In genomic region chr2:83718341-83718740, GRCm38 (mm10) we compare ENCODE assay signal across 32 mouse cellular contexts.
"Had no signal": no experiment of that assay in that cellular context is flagged by ENCODE, and none has a peak within 500 bp of the region (broad histone marks: within the 10 kb centered on the region; RNA-seq: fewer than 3 reads in every experiment).

No protein-coding gene starts in this region.

- H3K9ac ChIP-seq: limb, embryonic 12.5 days; limb, embryonic 13.5 days; limb, embryonic 15.5 days; liver, embryonic 12.5 days; liver, embryonic 13.5 days; liver, embryonic 14.5 days; liver, embryonic 15.5 days; liver, postnatal 0 days; lung, embryonic 14.5 days; lung, embryonic 15.5 days; midbrain, embryonic 12.5 days; midbrain, embryonic 13.5 days; midbrain, embryonic 15.5 days; neural tube, embryonic 12.5 days; neural tube, embryonic 13.5 days had no signal

- ATAC-seq: liver, embryonic 12.5 days; liver, postnatal 0 days; lung, postnatal 0 days; midbrain, embryonic 13.5 days; midbrain, embryonic 15.5 days; midbrain, embryonic 16.5 days had no signal

- H3K27ac ChIP-seq: limb, embryonic 10.5 days; limb, embryonic 12.5 days; limb, embryonic 13.5 days; limb, embryonic 15.5 days; liver, embryonic 12.5 days; liver, embryonic 13.5 days; liver, embryonic 14.5 days; liver, embryonic 15.5 days; lung, embryonic 15.5 days; macrophage; midbrain, embryonic 10.5 days; midbrain, embryonic 12.5 days; midbrain, embryonic 13.5 days; midbrain, embryonic 15.5 days; neural tube, embryonic 12.5 days; neural tube, embryonic 13.5 days had no signal

- DNase-seq: left cerebral cortex, postnatal 4 days; liver; liver, embryonic 13.5 days; liver, postnatal 0 days; lung, adult 18-20 months; lung, adult 2 months; lung, embryonic 14.5 days; lung, postnatal 10 days; lung, postnatal 14 days; lung, postnatal 36 days; lung, postnatal 4 days had no signal

- H3K4me2 ChIP-seq: limb, embryonic 12.5 days; limb, embryonic 13.5 days; limb, embryonic 15.5 days; liver, embryonic 11.5 days; liver, embryonic 12.5 days; liver, embryonic 13.5 days; liver, embryonic 15.5 days; lung, embryonic 14.5 days; lung, embryonic 15.5 days; midbrain, embryonic 11.5 days; midbrain, embryonic 12.5 days; midbrain, embryonic 13.5 days; midbrain, embryonic 15.5 days; neural tube, embryonic 12.5 days; neural tube, embryonic 13.5 days had no signal

- H3K4me3 ChIP-seq: limb, embryonic 10.5 days; limb, embryonic 12.5 days; limb, embryonic 13.5 days; limb, embryonic 15.5 days; liver, embryonic 12.5 days; liver, embryonic 13.5 days; liver, embryonic 15.5 days; lung, embryonic 15.5 days; megakaryocyte, embryonic 14.5 days; midbrain, embryonic 10.5 days; midbrain, embryonic 12.5 days; midbrain, embryonic 13.5 days; midbrain, embryonic 15.5 days; myocyte; neural tube, embryonic 12.5 days; neural tube, embryonic 13.5 days had no signal

- H3K9me3 ChIP-seq: limb, embryonic 10.5 days; limb, embryonic 12.5 days; limb, embryonic 13.5 days; limb, embryonic 15.5 days; liver, embryonic 12.5 days; liver, embryonic 13.5 days; liver, embryonic 15.5 days; lung, embryonic 15.5 days; megakaryocyte, embryonic 14.5 days; midbrain, embryonic 10.5 days; midbrain, embryonic 12.5 days; midbrain, embryonic 13.5 days; midbrain, embryonic 15.5 days; neural tube, embryonic 12.5 days; neural tube, embryonic 13.5 days had no signal

- H3K36me3 ChIP-seq: limb, embryonic 10.5 days; limb, embryonic 12.5 days; limb, embryonic 13.5 days; limb, embryonic 15.5 days; liver, embryonic 12.5 days; liver, embryonic 13.5 days; liver, embryonic 15.5 days; lung, embryonic 15.5 days; midbrain, embryonic 10.5 days; midbrain, embryonic 12.5 days; midbrain, embryonic 13.5 days; midbrain, embryonic 15.5 days; neural tube, embryonic 12.5 days; neural tube, embryonic 13.5 days had no signal

- H3K27me3 ChIP-seq: limb, embryonic 12.5 days; limb, embryonic 13.5 days; limb, embryonic 15.5 days; liver, embryonic 12.5 days; lung, embryonic 15.5 days; megakaryocyte, embryonic 14.5 days; midbrain, embryonic 12.5 days; midbrain, embryonic 13.5 days; midbrain, embryonic 15.5 days; neural tube, embryonic 12.5 days; neural tube, embryonic 13.5 days had no signal
